Mouse (Mus musculus) C2C12 (cell line): ENCODE results near the gene Krt24. TPM values are rescaled to one million over a fixed set of nuclear protein-coding genes. Genes with fewer than 3 reads are reported as not detected.

ENCODE experiments used
- H3K27me3 ChIP-seq: one replicate; pipeline ENCODE4 v1.6.1; 2011; ENCODE audit not compliant: control insufficient read depth, insufficient read depth, insufficient read length
- H3K36me3 ChIP-seq: one replicate; pipeline ENCODE4 v1.6.1; 2011; ENCODE audit not compliant: control insufficient read depth, insufficient read depth
- H3K4me3 ChIP-seq: one replicate; pipeline ENCODE4 v1.5.1; 2011; ENCODE audit warnings: mild to moderate bottlenecking, control low read depth; ENCODE audit not compliant: poor library complexity, insufficient read depth, severe bottlenecking
- H3K79me2 ChIP-seq: one replicate; pipeline ENCODE4 v1.6.1; 2011; ENCODE audit not compliant: control insufficient read depth, insufficient read depth
- H3K79me3 ChIP-seq: one replicate; pipeline ENCODE4 v1.6.1; 2011; ENCODE audit warnings: low read depth, control low read depth
- H3ac ChIP-seq: one replicate; pipeline ENCODE3; 2011; ENCODE audit warnings: low read depth; ENCODE audit not compliant: control insufficient read depth, insufficient read length
- CEBPB ChIP-seq: IDR thresholded peaks from one replicate; pipeline ENCODE4 v1.6.1; 2011; ENCODE audit warnings: low read depth, mild to moderate bottlenecking, control low read depth, moderate library complexity
- CTCF ChIP-seq: IDR thresholded peaks from one replicate; pipeline ENCODE4 v1.5.1; 2011; ENCODE audit not compliant: control insufficient read depth, insufficient read depth, insufficient read length
- FOSL1 ChIP-seq: IDR thresholded peaks from one replicate; pipeline ENCODE4 v1.8.0; 2011; ENCODE audit warnings: mild to moderate bottlenecking, low read length; ENCODE audit not compliant: poor library complexity, insufficient read depth, severe bottlenecking
- MAX ChIP-seq: IDR thresholded peaks from one replicate; pipeline ENCODE4 v1.6.1; 2011; ENCODE audit warnings: mild to moderate bottlenecking, control low read depth
- MYOD1 ChIP-seq: IDR thresholded peaks from one replicate; pipeline ENCODE4 v1.6.1; 2011; ENCODE audit warnings: low read depth; ENCODE audit not compliant: control insufficient read depth, insufficient read length
- MYOG ChIP-seq: IDR thresholded peaks from one replicate; pipeline ENCODE4 v1.6.1; 2011; ENCODE audit not compliant: control insufficient read depth, insufficient read length; ENCODE audit errors: extremely low read depth
- USF1 ChIP-seq: IDR thresholded peaks from one replicate; pipeline ENCODE4 v1.6.1; 2011; ENCODE audit warnings: low read depth, mild to moderate bottlenecking, control low read depth, moderate library complexity
- long read RNA-seq, 2 experiments: library from polyadenylated mRNA; unstranded; transcript quantifications; one replicate each; pipeline ENCODE4 v2.0.0; 2019 to 2020
- polyA plus RNA-seq: library from polyadenylated mRNA; unstranded; fragments of >200 nt; fragmentation: generic; extraction: Trizol; gene quantifications from one replicate; pipeline ENCODE4 v1.2.1, GENCODE M21; 2012; ENCODE audit warnings: missing spikeins

The Krt24 gene
- not detected for polyA plus RNA-seq
- long read RNA-seq, experiment 1: 0 reads
- long read RNA-seq, experiment 2: 0 reads

DNA sequence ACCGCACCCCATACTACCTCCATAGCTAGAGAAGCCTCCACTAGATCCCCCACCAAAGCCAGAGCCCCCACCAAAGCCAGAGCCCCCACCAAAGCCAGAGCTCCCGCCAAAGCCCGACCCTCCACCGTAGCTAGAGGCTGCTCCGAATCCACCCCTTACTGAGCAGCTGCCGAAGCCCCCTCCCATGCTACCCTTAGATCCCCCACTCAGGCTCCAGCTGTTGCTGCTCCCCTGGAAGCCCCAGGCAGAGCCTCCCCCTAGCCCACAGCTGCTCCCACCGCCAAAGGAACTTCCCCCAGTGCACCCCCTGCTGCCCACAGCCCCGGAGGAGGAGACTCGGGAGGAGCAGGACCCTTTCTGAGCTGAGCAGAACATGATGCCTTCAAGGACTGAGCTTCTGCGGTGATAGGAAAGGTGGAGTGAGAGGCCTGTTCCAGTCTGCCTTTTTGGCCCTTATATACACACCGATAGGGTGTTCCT, at the start of gene Krt24:
TSS of gene Krt24 (minus strand) at position 430 of the 480 bp plus-strand sequence.
- Histone ChIP-seq H3K4me3 (no peak within 1 kb of the TSS), H3K36me3 (no peaks in the 10 kb centered on the region), H3ac (no peak within 1 kb of the TSS), H3K27me3 (peaks cover 57% of the 10 kb centered on the region), H3K79me3 (no peaks in the 10 kb centered on the region), H3K79me2 (no peaks in the 10 kb centered on the region)
- TF ChIP-seq FOSL1 (no peak), USF1 (no peak), MYOG (no peak), MAX (no peak), CEBPB (no peak), CTCF (no peak), MYOD1 (no peak)

DNA sequence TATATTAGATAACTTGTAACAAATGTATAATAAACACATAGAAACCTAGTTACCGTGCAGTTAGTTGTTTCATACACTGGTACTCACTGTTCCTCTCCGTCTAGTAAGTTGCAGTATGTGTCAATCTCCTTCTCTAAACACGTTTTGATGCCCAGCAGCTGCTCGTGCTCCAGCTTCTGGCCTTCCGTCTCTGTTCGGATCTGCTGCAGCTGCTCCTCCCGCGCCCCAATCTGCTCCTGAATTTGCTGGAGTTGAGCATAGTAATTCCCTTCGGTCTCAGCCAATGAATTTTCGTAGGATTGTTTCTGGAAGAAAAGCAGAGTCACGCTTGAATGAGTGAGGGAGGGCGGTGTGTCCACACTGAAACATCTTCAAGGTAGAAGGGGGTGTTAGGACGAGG, 48.4 kb upstream of the Krt24 start:
- Histone ChIP-seq H3K36me3 (no peaks in the 10 kb centered on the region), H3ac (no peak overlapping the region), H3K79me2 (no peaks in the 10 kb centered on the region), H3K27me3 (peaks cover 53% of the 10 kb centered on the region), H3K79me3 (no peaks in the 10 kb centered on the region), H3K4me3 (no peak overlapping the region)
- TF ChIP-seq FOSL1: no peak

DNA sequence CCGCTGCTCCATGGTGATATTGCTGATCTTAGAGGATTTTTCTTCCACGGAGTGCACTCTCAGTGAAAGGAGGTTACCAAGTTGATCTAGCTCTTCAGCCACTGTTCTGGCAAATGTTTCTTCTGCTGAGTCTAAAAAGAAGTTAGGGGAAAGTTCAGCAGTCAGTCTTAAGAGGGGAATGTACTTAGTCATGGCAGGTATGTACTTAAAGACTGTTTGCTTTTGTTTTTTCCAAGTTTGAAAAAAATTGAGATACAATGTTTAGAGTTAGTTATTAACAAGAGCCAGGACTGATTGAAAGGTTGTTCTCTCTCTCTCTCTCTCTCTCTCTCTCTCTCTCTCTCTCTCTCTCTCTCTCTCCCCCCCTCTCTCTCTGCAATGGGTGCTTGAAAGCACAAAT, 44.6 kb upstream of the Krt24 start:
- TF ChIP-seq FOSL1: no peak
- TF ChIP-seq USF1: no peak
- TF ChIP-seq CEBPB: no peak
- no peak for TF ChIP-seq CTCF
- TF ChIP-seq MYOD1: no peak
- TF ChIP-seq MYOG: no peak
- no peak for TF ChIP-seq MAX

GRCm38 (mm10) chr11:99322851-99323250, 37.8 kb upstream of the Krt24 start, which contains the start of gene Krt25:
TSS of gene Krt25 (minus strand) at chr11:99322951.
- Histone ChIP-seq H3K4me3 (no peak within 1 kb of the TSS), H3K27me3 (peaks cover 36% of the 10 kb centered on the region), H3K79me3 (no peaks in the 10 kb centered on the region), H3ac (no peak within 1 kb of the TSS), H3K36me3 (no peaks in the 10 kb centered on the region), H3K79me2 (no peaks in the 10 kb centered on the region)
- TF ChIP-seq MYOG: no peak
- no peak for TF ChIP-seq MYOD1
- no peak for TF ChIP-seq CTCF
- no peak for TF ChIP-seq USF1
- no peak for TF ChIP-seq FOSL1
- no peak for TF ChIP-seq MAX
- TF ChIP-seq CEBPB: no peak

More for the DNA sequence above, 44.6 kb upstream of the Krt24 start:
- H3K36me3 ChIP-seq: no peaks in the 10 kb centered on the region
- no peak overlapping the region for H3ac ChIP-seq
- H3K4me3 ChIP-seq: no peak overlapping the region
- H3K79me3 ChIP-seq: no peaks in the 10 kb centered on the region
- peaks cover 42% of the 10 kb centered on the region for H3K27me3 ChIP-seq
- no peaks in the 10 kb centered on the region for H3K79me2 ChIP-seq

DNA sequence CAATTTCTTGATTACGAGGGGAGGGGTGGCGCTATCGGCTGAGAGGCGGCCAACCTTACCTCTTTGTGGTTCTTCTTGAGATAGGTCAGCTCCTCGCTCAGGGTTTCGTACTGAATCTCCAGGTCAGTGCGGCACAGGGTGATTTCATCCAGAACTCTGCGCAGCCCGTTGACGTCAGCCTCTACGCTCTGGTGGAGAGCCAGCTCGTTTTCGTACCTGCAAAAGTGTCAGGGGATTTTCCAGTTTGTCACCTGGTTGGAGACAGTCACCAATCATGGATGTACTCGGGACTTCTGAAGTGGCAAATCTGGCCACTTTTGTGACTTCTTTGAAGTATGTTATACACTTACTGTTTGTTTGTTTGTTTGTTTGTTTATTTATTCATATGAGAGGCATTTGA, 36.0 kb upstream of the Krt24 start:
- TF ChIP-seq MAX (no peak), MYOG (no peak), FOSL1 (no peak), MYOD1 (no peak), USF1 (no peak), CEBPB (no peak), CTCF (no peak)

GRCm38 (mm10) chr11:99319127-99319526, 34.1 kb upstream of the Krt24 start:
- Histone ChIP-seq H3K27me3 (peaks cover 57% of the 10 kb centered on the region), H3K79me3 (no peaks in the 10 kb centered on the region), H3K79me2 (no peaks in the 10 kb centered on the region), H3K36me3 (no peaks in the 10 kb centered on the region), H3ac (no peak overlapping the region), H3K4me3 (no peak overlapping the region)
- TF ChIP-seq MAX: no peak
- no peak for TF ChIP-seq MYOG
- TF ChIP-seq USF1: no peak
- no peak for TF ChIP-seq CTCF
- TF ChIP-seq CEBPB: no peak
- TF ChIP-seq MYOD1: no peak
- TF ChIP-seq FOSL1: no peak

More for the DNA sequence above, 36.0 kb upstream of the Krt24 start:
- Histone ChIP-seq H3K79me3 (no peaks in the 10 kb centered on the region), H3ac (no peak overlapping the region), H3K36me3 (no peaks in the 10 kb centered on the region), H3K4me3 (no peak overlapping the region), H3K79me2 (no peaks in the 10 kb centered on the region), H3K27me3 (peaks cover 46% of the 10 kb centered on the region)
